Mouse (Mus musculus): Measurements from ENCODE around the gene Gmeb2. TPM values are rescaled to one million over a fixed set of nuclear protein-coding genes. Genes with fewer than 3 reads are reported as not detected.
A peak's percentile ranks its signal among the peaks of the same experiment; 100 is the strongest.

Gmeb2 gene
- polyA plus RNA-seq, 1 experiment = 16.4 TPM

- Histone ChIP-seq H3K4me3 (ENCODE audit: insufficient read depth, low read length) (no peak overlapping the region), H3K4me1 (ENCODE audit: control insufficient read depth, insufficient read depth, low read length) (no peaks in the 10 kb centered on the region), H3K27ac (ENCODE audit: insufficient read depth, low read depth, low read length) (no peak overlapping the region)
- TF ChIP-seq POLR2A (IDR thresholded peaks at IDR 0.05; ENCODE audit: borderline replicate concordance, low read depth, low read length) (no peak), CTCF (IDR thresholded peaks at IDR 0.05; ENCODE audit: low read depth, low read length) (no peak)
These were observed 25.1 kb upstream of the Gmeb2 start for GRCm38 (mm10) chr2:181313006-181313343.

GRCm38 (mm10) chr2:181312435-181312834 lies 24.6 kb upstream of the Gmeb2 start:
- TF ChIP-seq POLR2A (IDR thresholded peaks at IDR 0.05; ENCODE audit: borderline replicate concordance, low read depth, low read length) (no peak), CTCF (IDR thresholded peaks at IDR 0.05; ENCODE audit: low read depth, low read length) (no peak)
- no peak overlapping the region for H3K4me3 ChIP-seq (ENCODE audit: insufficient read depth, low read length)
- H3K4me1 ChIP-seq (ENCODE audit: control insufficient read depth, insufficient read depth, low read length) = no peaks in the 10 kb centered on the region
- H3K27ac ChIP-seq (ENCODE audit: insufficient read depth, low read depth, low read length) = no peak overlapping the region

GRCm38 (mm10) chr2:181307144-181307804 lies 19.4 kb upstream of the Gmeb2 start:
- peaks cover 9% of the 10 kb centered on the region for H3K4me1 ChIP-seq (ENCODE audit: control insufficient read depth, insufficient read depth, low read length)
- TF ChIP-seq CTCF (IDR thresholded peaks at IDR 0.05; ENCODE audit: low read depth, low read length) (no peak), POLR2A (IDR thresholded peaks at IDR 0.05; ENCODE audit: borderline replicate concordance, low read depth, low read length) (no peak)
- H3K4me3 ChIP-seq (ENCODE audit: insufficient read depth, low read length) = no peak overlapping the region
- no peak overlapping the region for H3K27ac ChIP-seq (ENCODE audit: insufficient read depth, low read depth, low read length)

- Histone ChIP-seq H3K4me1 (ENCODE audit: control insufficient read depth, insufficient read depth, low read length) (peaks cover 9% of the 10 kb centered on the region), H3K27ac (ENCODE audit: insufficient read depth, low read depth, low read length) (no peak overlapping the region), H3K4me3 (ENCODE audit: insufficient read depth, low read length) (no peak overlapping the region)
- TF ChIP-seq CTCF (IDR thresholded peaks at IDR 0.05; ENCODE audit: low read depth, low read length) (no peak), POLR2A (IDR thresholded peaks at IDR 0.05; ENCODE audit: borderline replicate concordance, low read depth, low read length) (no peak)
These were observed 17.1 kb upstream of the Gmeb2 start for GRCm38 (mm10) chr2:181304944-181305343.

- TF ChIP-seq CTCF (IDR thresholded peaks at IDR 0.05; ENCODE audit: low read depth, low read length) (no peak), POLR2A (IDR thresholded peaks at IDR 0.05; ENCODE audit: borderline replicate concordance, low read depth, low read length) (no peak)
- no peak overlapping the region for H3K27ac ChIP-seq (ENCODE audit: insufficient read depth, low read depth, low read length)
- H3K4me1 ChIP-seq (ENCODE audit: control insufficient read depth, insufficient read depth, low read length) = peaks cover 9% of the 10 kb centered on the region
- no peak overlapping the region for H3K4me3 ChIP-seq (ENCODE audit: insufficient read depth, low read length)
These were observed 14.2 kb upstream of the Gmeb2 start for GRCm38 (mm10) chr2:181302041-181302440.

- Histone ChIP-seq H3K4me1 (ENCODE audit: control insufficient read depth, insufficient read depth, low read length) (peaks cover 25% of the 10 kb centered on the region), H3K4me3 (ENCODE audit: insufficient read depth, low read length) (no peak overlapping the region), H3K27ac (ENCODE audit: insufficient read depth, low read depth, low read length) (no peak overlapping the region)
- TF ChIP-seq POLR2A (IDR thresholded peaks at IDR 0.05; ENCODE audit: borderline replicate concordance, low read depth, low read length) (no peak), CTCF (IDR thresholded peaks at IDR 0.05; ENCODE audit: low read depth, low read length) (no peak)
These were observed 3.1 kb upstream of the Gmeb2 start for GRCm38 (mm10) chr2:181290937-181291336.

- TF ChIP-seq CTCF (IDR thresholded peaks at IDR 0.05; ENCODE audit: low read depth, low read length) = no peak
- no peak for TF ChIP-seq POLR2A (IDR thresholded peaks at IDR 0.05; ENCODE audit: borderline replicate concordance, low read depth, low read length)
- Histone ChIP-seq H3K27ac (ENCODE audit: insufficient read depth, low read depth, low read length) (peak overlapping the region; percentile 55), H3K4me3 (ENCODE audit: insufficient read depth, low read length) (peak overlapping the region; percentile 72), H3K4me1 (ENCODE audit: control insufficient read depth, insufficient read depth, low read length) (peaks cover 25% of the 10 kb centered on the region)
These were observed 856 bp upstream of the Gmeb2 start for GRCm38 (mm10) chr2:181288691-181289090.

GRCm38 (mm10) chr2:181287338-181287957 lies 387 bp downstream of the Gmeb2 start:
- peak overlapping the region; percentile 58 for H3K27ac ChIP-seq (ENCODE audit: insufficient read depth, low read depth, low read length)
- TF ChIP-seq CTCF (IDR thresholded peaks at IDR 0.05; ENCODE audit: low read depth, low read length) = no peak
- TF ChIP-seq POLR2A (IDR thresholded peaks at IDR 0.05; ENCODE audit: borderline replicate concordance, low read depth, low read length) = no peak
- peak overlapping the region; percentile 72 for H3K4me3 ChIP-seq (ENCODE audit: insufficient read depth, low read length)
- peaks cover 28% of the 10 kb centered on the region for H3K4me1 ChIP-seq (ENCODE audit: control insufficient read depth, insufficient read depth, low read length)

- Histone ChIP-seq H3K4me1 (ENCODE audit: control insufficient read depth, insufficient read depth, low read length) (peaks cover 30% of the 10 kb centered on the region), H3K27ac (ENCODE audit: insufficient read depth, low read depth, low read length) (peak overlapping the region; percentile 58), H3K4me3 (ENCODE audit: insufficient read depth, low read length) (peak overlapping the region; percentile 72)
- no peak for TF ChIP-seq POLR2A (IDR thresholded peaks at IDR 0.05; ENCODE audit: borderline replicate concordance, low read depth, low read length)
- no peak for TF ChIP-seq CTCF (IDR thresholded peaks at IDR 0.05; ENCODE audit: low read depth, low read length)
These were observed 1.1 kb downstream of the Gmeb2 start for GRCm38 (mm10) chr2:181286629-181287337.

- Histone ChIP-seq H3K27ac (ENCODE audit: insufficient read depth, low read depth, low read length) (no peak overlapping the region), H3K4me3 (ENCODE audit: insufficient read depth, low read length) (no peak overlapping the region), H3K4me1 (ENCODE audit: control insufficient read depth, insufficient read depth, low read length) (peaks cover 24% of the 10 kb centered on the region)
- TF ChIP-seq POLR2A (IDR thresholded peaks at IDR 0.05; ENCODE audit: borderline replicate concordance, low read depth, low read length) (no peak), CTCF (IDR thresholded peaks at IDR 0.05; ENCODE audit: low read depth, low read length) (no peak)
These were observed 7.9 kb downstream of the Gmeb2 start for GRCm38 (mm10) chr2:181279968-181280367.
